In the genomic region with DNA sequence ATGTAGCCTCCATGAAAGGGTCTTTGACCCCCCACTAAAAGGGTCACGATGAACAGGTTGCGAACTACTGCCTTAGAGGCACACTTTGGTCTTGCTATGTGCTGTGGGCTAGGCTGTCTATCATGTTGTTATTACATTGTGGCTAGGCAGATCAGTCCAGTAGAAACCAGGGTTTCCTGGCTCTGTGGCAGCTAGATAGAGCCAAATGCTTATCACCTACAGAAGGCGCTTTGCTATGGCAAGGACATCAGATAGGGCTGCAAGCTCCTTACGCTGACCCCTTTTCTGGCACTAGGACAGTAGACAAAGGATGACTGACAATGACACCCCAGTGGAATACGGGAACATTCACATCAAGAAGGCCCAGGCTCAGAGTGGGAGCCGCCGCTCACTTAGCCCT, we compare ENCODE assay signal across 26 mouse cellular contexts. TPM values are rescaled to one million over a fixed set of nuclear protein-coding genes. Genes with fewer than 3 reads are reported as not detected.
DNase-seq lines count a peak whose midpoint lies in the region; ATAC-seq lines count a peak whose summit lies in the region.
"Had no signal": no experiment of that assay in that cellular context is flagged by ENCODE, and none has a peak within 500 bp of the region (broad histone marks: within the 10 kb centered on the region; RNA-seq: fewer than 3 reads in every experiment).

No protein-coding gene starts in this region.

- peaks cover 71% of the 10 kb centered on the region for H3K4me1 ChIP-seq in hindbrain, embryonic 10.5 days (replicated peaks)
- peaks cover 21% of the 10 kb centered on the region for H3K4me1 ChIP-seq in hindbrain, embryonic 12.5 days
- H3K4me1 ChIP-seq in embryonic facial prominence, embryonic 10.5 days: peaks cover 65% of the 10 kb centered on the region
- peaks cover 8% of the 10 kb centered on the region for H3K4me1 ChIP-seq in liver, embryonic 15.5 days (replicated peaks)
- H3K4me1 ChIP-seq: limb, embryonic 15.5 days had no signal

- H3K9me3 ChIP-seq in hindbrain, embryonic 10.5 days: no peaks in the 10 kb centered on the region
- no peaks in the 10 kb centered on the region for H3K9me3 ChIP-seq in hindbrain, embryonic 12.5 days (replicated peaks)
- H3K9me3 ChIP-seq in embryonic facial prominence, embryonic 10.5 days: no peaks in the 10 kb centered on the region
- no peaks in the 10 kb centered on the region for H3K9me3 ChIP-seq in liver, embryonic 15.5 days (replicated peaks)
- H3K9me3 ChIP-seq: limb, embryonic 15.5 days; neural tube, embryonic 15.5 days had no signal

- ATAC-seq in hindbrain, embryonic 12.5 days (ENCODE audit: low FRiP score): no peak
- ATAC-seq in liver, embryonic 15.5 days (ENCODE audit: insufficient read depth): peak; percentile 51; the same call in 1 of the 2 replicates
- ATAC-seq: activated CD4-positive, CD25-positive, alpha-beta regulatory T cell, adult 4 months; inflammation-experienced regulatory T-cells, adult 6 months had no signal

- DNase-seq in hindbrain, embryonic 10.5 days (ENCODE audit: low spot score): no peak
- no peak for DNase-seq in embryonic facial prominence, embryonic 10.5 days (ENCODE audit: low spot score)
- DNase-seq in ovary, adult 18-20 months (ENCODE audit: low spot score): no peak
- DNase-seq in cerebellum, postnatal 10 days: no peak
- DNase-seq in spleen, postnatal 36 days (ENCODE audit: low spot score in 2 of 2): no peak
- DNase-seq: adrenal gland, postnatal 10 days; cerebellum, adult 18-20 months; cerebellum, postnatal 36 days; kidney, adult 18-20 months; kidney, postnatal 4 days; lung, postnatal 4 days had no signal

- no peaks in the 10 kb centered on the region for H3K36me3 ChIP-seq in hindbrain, embryonic 10.5 days
- no peaks in the 10 kb centered on the region for H3K36me3 ChIP-seq in hindbrain, embryonic 12.5 days
- H3K36me3 ChIP-seq in embryonic facial prominence, embryonic 10.5 days (replicated peaks): no peaks in the 10 kb centered on the region
- no peaks in the 10 kb centered on the region for H3K36me3 ChIP-seq in liver, embryonic 15.5 days (replicated peaks)
- H3K36me3 ChIP-seq: limb, embryonic 15.5 days; neural tube, embryonic 15.5 days had no signal

- H3K4me2 ChIP-seq in hindbrain, embryonic 12.5 days (replicated peaks): no peak overlapping the region
- no peak overlapping the region for H3K4me2 ChIP-seq in liver, embryonic 15.5 days
- H3K4me2 ChIP-seq: hindbrain, embryonic 14.5 days; limb, embryonic 15.5 days; midbrain, embryonic 11.5 days; neural tube, embryonic 15.5 days had no signal

- peaks cover 12% of the 10 kb centered on the region; the same call in 1 of the 2 replicates for H3K27me3 ChIP-seq in hindbrain, embryonic 10.5 days (ENCODE audit: insufficient read depth, poor library complexity, severe bottlenecking)
- no peaks in the 10 kb centered on the region for H3K27me3 ChIP-seq in hindbrain, embryonic 12.5 days
- H3K27me3 ChIP-seq in embryonic facial prominence, embryonic 10.5 days (replicated peaks; ENCODE audit: low read depth, poor library complexity, severe bottlenecking): peaks cover 33% of the 10 kb centered on the region
- H3K27me3 ChIP-seq in liver, embryonic 15.5 days: peaks cover 10% of the 10 kb centered on the region
- H3K27me3 ChIP-seq: neural tube, embryonic 15.5 days had no signal

- 83% methylated on average over 7 of the region's 7 CpGs for WGBS in hindbrain, embryonic 10.5 days
- WGBS in hindbrain, embryonic 12.5 days: 78% methylated on average over 7 of the region's 7 CpGs
- 79% methylated on average over 7 of the region's 7 CpGs for WGBS in embryonic facial prominence, embryonic 10.5 days
- WGBS in liver, embryonic 15.5 days (ENCODE audit: insufficient replicate concordance): 39% methylated on average over 7 of the region's 7 CpGs

- no peak overlapping the region for H3K9ac ChIP-seq in hindbrain, embryonic 12.5 days
- no peak overlapping the region for H3K9ac ChIP-seq in liver, embryonic 15.5 days
- H3K9ac ChIP-seq: hindbrain, embryonic 14.5 days; limb, embryonic 15.5 days; neural tube, embryonic 15.5 days had no signal

- H3K27ac ChIP-seq in hindbrain, embryonic 10.5 days: peak overlapping the region; percentile 62; the same call in 1 of the 2 replicates
- no peak overlapping the region for H3K27ac ChIP-seq in hindbrain, embryonic 12.5 days
- H3K27ac ChIP-seq in embryonic facial prominence, embryonic 10.5 days (replicated peaks): peak overlapping the region; percentile 80
- H3K27ac ChIP-seq in liver, embryonic 15.5 days (replicated peaks): no peak overlapping the region
- H3K27ac ChIP-seq: hindbrain, embryonic 14.5 days; left cerebral cortex, adult 2 months; limb, embryonic 15.5 days; neural tube, embryonic 15.5 days had no signal

- no peak overlapping the region for H3K4me3 ChIP-seq in hindbrain, embryonic 10.5 days
- H3K4me3 ChIP-seq in hindbrain, embryonic 12.5 days: no peak overlapping the region
- no peak overlapping the region for H3K4me3 ChIP-seq in embryonic facial prominence, embryonic 10.5 days
- no peak overlapping the region for H3K4me3 ChIP-seq in liver, embryonic 15.5 days (replicated peaks)
- H3K4me3 ChIP-seq: left cerebral cortex, adult 2 months; limb, embryonic 15.5 days; neural tube, embryonic 15.5 days had no signal

RNA-seq across cellular contexts. Expression of a gene that starts 8.3 kb away (rescaled TPM):
- 0.16 and 0.29 TPM in 2 replicates for polyA plus RNA-seq in hindbrain, embryonic 10.5 days (2016; fragmentation: Nextera tagmentation; extraction: Ambion mirVana)
- 0.22 TPM in 1 of 2 replicates, not detected in the other for polyA plus RNA-seq in hindbrain, embryonic 12.5 days (2016; fragmentation: Nextera tagmentation; extraction: Ambion mirVana)
- 0.22 and 0.47 TPM in 2 replicates for polyA plus RNA-seq in embryonic facial prominence, embryonic 10.5 days (2016; fragmentation: Nextera tagmentation; extraction: Ambion mirVana)
- not detected in 2 replicates for polyA plus RNA-seq in liver, embryonic 15.5 days (2015; fragmentation: Nextera tagmentation; extraction: Ambion mirVana)
- polyA plus RNA-seq: activated CD4-positive, CD25-positive, alpha-beta regulatory T cell, adult 4 months; C2C12; embryonic facial prominence, embryonic 11.5 days; heart, embryonic 14.5 days; inflammation-experienced regulatory T-cells, adult 6 months had no signal

RNA-seq across cellular contexts. Expression of a gene that starts 14.7 kb away (rescaled TPM):
- polyA plus RNA-seq in hindbrain, embryonic 10.5 days (2016; fragmentation: Nextera tagmentation; extraction: Ambion mirVana): 0.16 and 0.41 TPM in 2 replicates
- polyA plus RNA-seq in hindbrain, embryonic 12.5 days (2016; fragmentation: Nextera tagmentation; extraction: Ambion mirVana): 0.18 TPM in 1 of 2 replicates, not detected in the other
- polyA plus RNA-seq in embryonic facial prominence, embryonic 10.5 days (2016; fragmentation: Nextera tagmentation; extraction: Ambion mirVana): 0.27 TPM in 1 of 2 replicates, not detected in the other
- polyA plus RNA-seq in liver, embryonic 15.5 days (2015; fragmentation: Nextera tagmentation; extraction: Ambion mirVana): not detected in 2 replicates
- polyA plus RNA-seq: activated CD4-positive, CD25-positive, alpha-beta regulatory T cell, adult 4 months; C2C12; forebrain, embryonic 11.5 days; heart, embryonic 14.5 days; hindbrain, embryonic 14.5 days; inflammation-experienced regulatory T-cells, adult 6 months; lung, embryonic 16.5 days; thymus, postnatal 0 days had no signal

RNA-seq across cellular contexts. Expression of a gene that starts 22.2 kb away (rescaled TPM):
- 16.8 and 17.4 TPM in 2 replicates for polyA plus RNA-seq in hindbrain, embryonic 10.5 days (2016; fragmentation: Nextera tagmentation; extraction: Ambion mirVana)
- 13.2 and 14.9 TPM in 2 replicates for polyA plus RNA-seq in hindbrain, embryonic 12.5 days (2016; fragmentation: Nextera tagmentation; extraction: Ambion mirVana)
- polyA plus RNA-seq in embryonic facial prominence, embryonic 10.5 days (2016; fragmentation: Nextera tagmentation; extraction: Ambion mirVana): 15.7 and 17.8 TPM in 2 replicates
- 5.4 and 7.4 TPM in 2 replicates for polyA plus RNA-seq in liver, embryonic 15.5 days (2015; fragmentation: Nextera tagmentation; extraction: Ambion mirVana)

RNA-seq across cellular contexts. Expression of a gene that starts 39.0 kb away (rescaled TPM):
- 9.6 and 11.6 TPM in 2 replicates for polyA plus RNA-seq in hindbrain, embryonic 10.5 days (2016; fragmentation: Nextera tagmentation; extraction: Ambion mirVana)
- 1.8 and 2.5 TPM in 2 replicates for polyA plus RNA-seq in hindbrain, embryonic 12.5 days (2016; fragmentation: Nextera tagmentation; extraction: Ambion mirVana)
- polyA plus RNA-seq in embryonic facial prominence, embryonic 10.5 days (2016; fragmentation: Nextera tagmentation; extraction: Ambion mirVana): 3.8 and 4.5 TPM in 2 replicates
- polyA plus RNA-seq in liver, embryonic 15.5 days (2015; fragmentation: Nextera tagmentation; extraction: Ambion mirVana): 2.2 and 2.5 TPM in 2 replicates
- polyA plus RNA-seq: activated CD4-positive, CD25-positive, alpha-beta regulatory T cell, adult 4 months; C2C12; inflammation-experienced regulatory T-cells, adult 6 months had no signal

RNA-seq across cellular contexts. Expression of a gene that starts 52.2 kb away (rescaled TPM):
- 0.39 and 1.3 TPM in 2 replicates for polyA plus RNA-seq in hindbrain, embryonic 10.5 days (2016; fragmentation: Nextera tagmentation; extraction: Ambion mirVana)
- 0.61 TPM in 2 replicates for polyA plus RNA-seq in hindbrain, embryonic 12.5 days (2016; fragmentation: Nextera tagmentation; extraction: Ambion mirVana)
- polyA plus RNA-seq in embryonic facial prominence, embryonic 10.5 days (2016; fragmentation: Nextera tagmentation; extraction: Ambion mirVana): 0.11 and 0.15 TPM in 2 replicates
- 0.05 and 0.08 TPM in 2 replicates for polyA plus RNA-seq in liver, embryonic 15.5 days (2015; fragmentation: Nextera tagmentation; extraction: Ambion mirVana)
- polyA plus RNA-seq: activated CD4-positive, CD25-positive, alpha-beta regulatory T cell, adult 4 months; embryonic facial prominence, embryonic 11.5 days; forebrain, embryonic 11.5 days; inflammation-experienced regulatory T-cells, adult 6 months had no signal

Comparison
In these comparisons a context has a peak if more than half of its experiments do, and no peak if none do; other contexts are left out.
1. H3K27ac ChIP-seq: peak in hindbrain, embryonic 10.5 days (single experiment) and embryonic facial prominence, embryonic 10.5 days (single experiment); none in hindbrain, embryonic 12.5 days (single experiment) and liver, embryonic 15.5 days (single experiment).